Mouse (Mus musculus): ENCODE measurements around the gene Mcm2. TPM values are rescaled to one million over a fixed set of nuclear protein-coding genes. Genes with fewer than 3 reads are reported as not detected.

The Mcm2 gene
- total RNA-seq, 4 experiments from 2014 or later = 4.0 to 9.0 (median 4.6) TPM

- DNase-seq (ENCODE audit: low spot score in 2 of 2) = no peak
These were observed 28.3 kb upstream of the Mcm2 start for GRCm38 (mm10) chr6:88926870-88927269.

- DNase-seq (ENCODE audit: low spot score in 2 of 2) = no peak
These were observed 27.1 kb upstream of the Mcm2 start for GRCm38 (mm10) chr6:88925640-88926205.

GRCm38 (mm10) chr6:88924502-88925275 is 26.1 kb upstream of the Mcm2 start:
- no peak for DNase-seq (ENCODE audit: low spot score in 2 of 2)

DNA sequence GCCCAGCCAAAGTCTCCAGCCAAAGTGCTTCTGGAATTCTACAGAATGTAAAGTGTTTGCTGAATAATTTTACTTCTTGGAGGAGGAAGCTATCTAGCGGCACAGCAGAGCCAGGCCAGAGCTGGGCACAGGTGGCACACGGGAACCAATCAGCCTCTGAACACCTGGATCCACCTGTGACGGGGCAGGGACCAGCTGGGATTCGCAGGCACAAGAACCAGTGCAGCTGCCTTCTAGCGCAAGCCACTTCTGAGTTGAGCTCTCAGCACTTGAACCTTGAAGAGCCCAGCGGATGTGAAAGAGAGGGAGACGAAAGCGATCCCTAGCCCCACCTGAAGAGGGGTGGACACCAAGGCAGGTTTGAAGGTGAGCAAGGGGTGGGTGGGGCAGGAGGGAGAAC is 20.2 kb upstream of the Mcm2 start:
- DNase-seq (ENCODE audit: low spot score in 2 of 2) = no peak

- DNase-seq (ENCODE audit: low spot score in 2 of 2) = no peak
These were observed 17.6 kb upstream of the Mcm2 start for GRCm38 (mm10) chr6:88916153-88916552.

DNA sequence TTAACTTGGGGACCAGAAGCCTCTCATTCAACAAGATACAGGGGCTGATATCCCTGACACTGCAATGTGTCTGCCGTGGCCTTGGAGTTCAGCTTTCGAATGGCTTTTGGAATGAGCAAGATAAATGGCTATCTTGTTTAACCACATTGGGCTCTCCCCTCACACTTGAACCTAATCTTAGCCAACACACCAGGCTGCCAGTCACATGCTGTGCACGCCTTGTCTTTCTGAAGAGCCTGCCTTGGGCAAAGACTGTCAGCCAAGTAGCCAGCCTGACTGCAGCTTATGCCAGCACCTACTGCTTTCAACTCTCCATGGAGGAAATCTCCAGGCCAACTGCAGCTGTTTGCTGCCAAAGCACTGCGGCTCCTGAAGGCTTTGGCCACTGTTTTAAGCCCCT is 16.9 kb upstream of the Mcm2 start:
- DNase-seq (ENCODE audit: low spot score in 2 of 2) = no peak

GRCm38 (mm10) chr6:88914799-88915198 is 16.2 kb upstream of the Mcm2 start:
- no peak for DNase-seq (ENCODE audit: low spot score in 2 of 2)

DNA sequence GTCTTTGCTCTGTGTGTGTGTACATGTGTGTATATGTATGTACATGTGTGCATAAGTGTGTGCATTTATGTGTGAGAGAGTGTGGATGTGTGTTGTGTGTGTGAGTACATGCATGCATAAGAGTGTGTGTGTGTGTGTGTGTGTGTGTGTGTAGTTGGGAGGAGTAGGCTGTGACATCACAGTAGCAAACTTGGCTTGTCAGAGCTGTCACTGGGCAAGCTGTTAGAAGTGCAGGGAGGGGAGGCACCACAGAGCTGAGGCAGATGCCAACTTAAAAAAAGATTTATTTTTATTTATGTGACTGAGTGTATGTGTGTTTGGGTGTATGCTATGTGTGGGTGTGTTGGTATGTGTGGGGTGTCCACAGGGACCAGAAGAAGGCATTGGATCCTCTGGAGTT is 14.9 kb upstream of the Mcm2 start:
- no peak for DNase-seq (ENCODE audit: low spot score in 2 of 2)

- DNase-seq (ENCODE audit: low spot score in 2 of 2) = no peak
These were observed 14.4 kb upstream of the Mcm2 start for GRCm38 (mm10) chr6:88913022-88913421.

DNA sequence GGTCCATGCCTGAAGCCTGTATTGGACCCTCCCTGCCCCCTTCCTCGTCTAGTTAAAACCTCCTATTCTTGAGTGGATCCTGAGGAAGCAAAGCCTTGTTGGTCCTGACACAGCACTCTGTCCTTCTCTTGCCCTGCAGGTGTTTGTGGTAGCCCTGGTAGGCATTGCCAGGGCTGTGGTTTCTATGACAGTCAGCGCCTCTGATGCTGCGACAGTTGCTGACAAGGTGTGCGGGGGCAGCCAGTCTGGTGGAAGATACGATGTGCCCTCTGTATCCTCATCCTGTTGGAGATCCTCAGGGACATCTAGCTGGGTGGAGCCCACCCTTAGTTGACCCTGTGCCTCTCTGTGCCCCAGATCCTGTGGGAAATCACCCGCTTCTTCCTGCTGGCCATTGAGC is 10.6 kb upstream of the Mcm2 start:
- DNase-seq (ENCODE audit: low spot score in 2 of 2) = no peak

- DNase-seq (ENCODE audit: low spot score in 2 of 2) = peak in 1 of 2 experiments; percentile 78
These were observed 8.0 kb upstream of the Mcm2 start for GRCm38 (mm10) chr6:88906369-88907108.

- DNase-seq (ENCODE audit: low spot score in 2 of 2) = no peak
These were observed 6.5 kb upstream of the Mcm2 start for GRCm38 (mm10) chr6:88905042-88905441.

- DNase-seq (ENCODE audit: low spot score in 2 of 2) = no peak
These were observed 5.9 kb upstream of the Mcm2 start for GRCm38 (mm10) chr6:88904456-88904974.

DNA sequence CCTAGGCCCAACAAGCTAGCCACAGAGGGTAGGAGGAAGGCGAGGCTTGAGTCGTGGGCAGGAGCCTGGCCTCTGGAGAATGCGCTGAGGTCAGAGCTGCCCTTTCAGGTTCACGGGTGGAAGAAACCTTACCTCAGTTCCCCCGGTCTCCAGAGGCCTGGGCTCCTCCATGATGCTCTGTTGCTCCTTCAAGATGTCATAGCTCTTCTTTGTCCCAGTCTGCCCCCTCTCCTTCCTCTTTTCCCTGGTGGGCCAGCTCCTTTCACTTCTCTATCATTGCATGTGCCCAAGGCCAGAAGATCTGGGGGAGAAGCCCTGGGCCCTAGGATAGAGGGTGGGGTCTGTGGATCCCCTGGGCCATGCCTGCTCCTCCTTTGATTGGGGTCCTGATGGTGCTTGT is 5.1 kb upstream of the Mcm2 start:
- DNase-seq (ENCODE audit: low spot score in 2 of 2) = no peak

- DNase-seq (ENCODE audit: low spot score in 2 of 2) = peak; percentile 85 to 95
These were observed 3.6 kb upstream of the Mcm2 start, which contains the start of gene Tpra1 for GRCm38 (mm10) chr6:88901947-88902820. TSS of gene Tpra1 (plus strand) at chr6:88902251.

DNA sequence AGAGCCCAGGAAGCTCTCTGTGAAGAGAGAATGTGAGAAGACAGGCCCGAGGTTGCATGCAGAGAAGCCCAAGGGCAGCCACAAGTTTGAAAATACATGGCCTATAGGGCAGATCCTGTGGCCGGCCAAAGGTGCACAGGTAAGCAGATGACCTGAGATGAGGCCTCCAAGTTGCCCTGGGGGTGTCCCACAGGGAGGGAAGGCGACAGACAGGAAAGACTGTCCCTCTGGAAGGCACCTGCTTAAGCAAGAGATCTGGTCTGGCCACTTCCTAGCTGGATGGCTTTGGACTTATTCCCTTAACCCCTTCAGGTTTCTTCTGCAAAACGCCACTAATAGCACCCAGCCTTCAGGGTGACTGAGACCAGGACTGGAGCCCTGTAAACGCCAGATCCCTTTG is 2.9 kb upstream of the Mcm2 start:
- no peak for DNase-seq (ENCODE audit: low spot score in 2 of 2)

DNA sequence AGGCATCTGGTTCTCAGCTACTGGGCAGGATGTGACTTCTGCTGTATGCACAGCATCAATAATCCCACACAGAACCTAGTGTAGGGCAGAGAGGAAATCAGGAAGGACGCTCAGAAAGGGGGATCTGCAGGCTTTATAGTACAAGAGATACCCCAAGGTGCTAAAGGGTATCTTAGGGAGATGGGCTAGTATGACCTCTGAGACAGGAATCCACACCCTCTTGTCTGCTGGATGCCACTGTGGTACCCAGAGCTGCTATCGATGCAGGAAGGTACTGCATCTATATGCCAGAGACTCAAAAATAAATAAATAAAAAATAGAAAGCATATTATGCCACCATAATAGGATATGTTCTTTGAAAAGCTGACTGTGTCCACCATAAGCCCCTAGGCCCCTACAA is 1.0 kb upstream of the Mcm2 start:
- no peak for DNase-seq (ENCODE audit: low spot score in 2 of 2)

- no peak for DNase-seq (ENCODE audit: low spot score in 2 of 2)
These were observed 506 bp upstream of the Mcm2 start for GRCm38 (mm10) chr6:88899086-88899485.

DNA sequence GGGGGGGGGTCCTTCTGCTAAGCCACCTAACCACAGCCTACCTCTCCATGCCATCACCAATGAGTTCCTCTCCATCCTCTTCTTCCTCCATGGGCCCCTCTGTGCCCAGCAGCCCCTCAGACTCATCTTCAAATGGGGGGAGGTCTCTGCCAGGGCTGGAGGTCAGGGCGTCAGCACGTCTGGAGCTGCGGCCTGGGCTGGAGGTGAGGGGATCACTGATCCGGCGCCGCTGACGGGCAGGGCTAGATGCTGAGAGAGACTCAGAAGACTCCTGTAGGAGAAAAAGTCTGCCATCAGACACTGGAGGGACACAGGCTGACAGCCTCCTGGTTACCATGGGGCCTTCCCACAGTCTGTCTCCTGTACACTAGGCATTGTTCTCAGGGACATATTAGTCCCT is 1.3 kb downstream of the Mcm2 start:
- no peak for DNase-seq (ENCODE audit: low spot score in 2 of 2)

GRCm38 (mm10) chr6:88895943-88896342 is 2.6 kb downstream of the Mcm2 start:
- no peak for DNase-seq (ENCODE audit: low spot score in 2 of 2)

DNA sequence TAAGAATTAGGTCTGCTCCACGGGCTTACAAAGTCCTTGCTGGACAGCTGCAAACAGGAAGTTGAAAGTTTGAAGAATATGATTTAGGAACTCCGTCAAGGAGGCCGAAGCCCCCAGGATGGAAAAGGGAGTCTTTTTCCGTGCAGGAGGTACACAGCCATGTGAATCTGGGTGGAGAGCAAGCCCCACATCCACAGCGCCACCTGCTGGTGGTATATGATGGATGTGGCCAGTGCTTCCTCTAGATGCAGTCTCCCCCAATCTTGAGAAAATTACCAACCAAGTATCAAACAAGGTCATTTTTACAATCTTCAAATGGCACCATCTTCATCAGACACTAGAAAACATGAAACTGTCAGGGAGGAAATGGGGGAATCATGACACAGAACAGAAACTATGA is 5.0 kb downstream of the Mcm2 start:
- no peak for DNase-seq (ENCODE audit: low spot score in 2 of 2)
